Mouse (Mus musculus): ENCODE measurements around the gene Tdpoz2. TPM values are rescaled to one million over a fixed set of nuclear protein-coding genes. Genes with fewer than 3 reads are reported as not detected.

The Tdpoz2 gene
- polyA plus RNA-seq (2012; rRNA removed; ENCODE audit: low replicate concordance) = not detected in 2 replicates

GRCm38 (mm10) chr3:93652586-93652985 lies at the start of gene Tdpoz2:
Tdpoz2 (minus strand) TSS chr3:93652686.

GRCm38 (mm10) chr3:93692970-93693369 lies 40.5 kb upstream of the Tdpoz2 start, which contains the start of gene Gm37596:
Gm37596 (minus strand) TSS chr3:93693070.

GRCm38 (mm10) chr3:93676210-93676609 lies 23.7 kb upstream of the Tdpoz2 start, which contains the start of gene Tdpoz1:
Tdpoz1 (minus strand) TSS chr3:93676310.

Other genes starting within 250 kb of the Tdpoz2 start
- not detected in 2 replicates for gene Tchh, start 210.4 kb downstream of the Tdpoz2 start, polyA plus RNA-seq (2012; rRNA removed; ENCODE audit: low replicate concordance)
- gene Tchhl1, start 183.9 kb downstream of the Tdpoz2 start, polyA plus RNA-seq (2012; rRNA removed; ENCODE audit: low replicate concordance) = not detected in 2 replicates
- 38.7 and 56.5 TPM in 2 replicates for gene S100a11, start 132.2 kb downstream of the Tdpoz2 start, polyA plus RNA-seq (2012; rRNA removed; ENCODE audit: low replicate concordance)
- 37.3 and 76.6 TPM in 2 replicates for gene S100a10, start 97.6 kb downstream of the Tdpoz2 start, polyA plus RNA-seq (2012; rRNA removed; ENCODE audit: low replicate concordance)
- not detected in 2 replicates for gene Tdpoz1, start 23.6 kb upstream of the Tdpoz2 start, polyA plus RNA-seq (2012; rRNA removed; ENCODE audit: low replicate concordance)
- not detected in 2 replicates for gene Gm37596, start 40.4 kb upstream of the Tdpoz2 start, polyA plus RNA-seq (2012; rRNA removed; ENCODE audit: low replicate concordance)
- gene Gm5773, start 120.3 kb upstream of the Tdpoz2 start, polyA plus RNA-seq (2012; rRNA removed; ENCODE audit: low replicate concordance) = not detected in 2 replicates
- not detected in 2 replicates for gene Tdpoz4, start 143.7 kb upstream of the Tdpoz2 start, polyA plus RNA-seq (2012; rRNA removed; ENCODE audit: low replicate concordance)
- not detected in 2 replicates for gene Tdpoz3, start 173.3 kb upstream of the Tdpoz2 start, polyA plus RNA-seq (2012; rRNA removed; ENCODE audit: low replicate concordance)